Mouse (Mus musculus): ENCODE measurements around the gene Strada. TPM values are rescaled to one million over a fixed set of nuclear protein-coding genes. Genes with fewer than 3 reads are reported as not detected.
A peak's percentile ranks its signal among the peaks of the same experiment; 100 is the strongest.

Strada gene
- polyA plus RNA-seq, 1 experiment from 2014 or later = 33.5 TPM

DNA sequence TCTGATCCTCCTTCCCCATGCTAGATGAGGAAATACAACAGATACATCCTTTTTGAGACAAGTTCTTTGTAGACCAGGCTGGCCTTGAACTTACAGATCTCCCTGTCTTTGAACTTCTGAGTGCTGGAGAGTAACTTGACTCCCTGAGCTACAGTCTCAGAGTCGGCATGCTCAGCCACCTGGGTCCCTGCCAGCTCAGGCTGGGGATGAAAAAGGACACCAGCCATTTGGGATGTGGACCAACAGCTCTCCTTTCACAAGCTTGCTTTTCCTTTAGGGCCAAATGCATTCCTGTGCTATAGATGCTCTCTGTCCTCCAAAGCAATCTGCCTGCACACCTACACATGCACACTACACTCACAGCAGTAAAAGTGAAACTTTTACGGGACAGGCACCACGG is 26.9 kb downstream of the Strada start:
- ATAC-seq (ENCODE audit: low FRiP score, low TSS enrichment) = no peak
- 28% methylated on average over 3 of the region's 3 CpGs for WGBS

DNA sequence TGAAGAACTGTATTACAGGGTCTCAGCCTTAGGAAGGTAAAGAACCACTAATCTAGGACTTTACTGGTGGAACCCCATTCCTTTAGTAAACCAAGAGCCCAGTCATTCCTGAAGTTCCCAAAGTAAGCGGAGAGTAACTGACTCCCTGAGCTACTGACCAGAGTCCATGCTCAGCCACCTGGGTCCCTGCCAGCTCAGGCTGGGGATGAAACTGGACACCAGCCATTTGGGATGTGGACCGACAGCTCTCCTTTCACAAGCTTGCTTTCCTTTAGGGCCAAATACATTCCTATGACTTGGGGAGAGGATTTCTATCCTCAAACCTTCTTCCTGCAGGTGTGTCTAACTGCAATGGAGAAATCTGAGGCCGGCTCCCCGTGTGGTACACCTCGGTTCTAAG is 27.6 kb downstream of the Strada start:
- Histone ChIP-seq H3K9me3 (ENCODE audit: control insufficient read depth, low read length) (no peaks in the 10 kb centered on the region), H3K27ac (ENCODE audit: low read depth, low read length) (no peak overlapping the region), H3K9ac (ENCODE audit: low read depth, low read length) (no peak overlapping the region), H3K4me2 (replicated peaks; ENCODE audit: low read depth, low read length) (no peak overlapping the region), H3K27me3 (ENCODE audit: control insufficient read depth, insufficient read depth, low read length) (no peaks in the 10 kb centered on the region), H3K4me3 (ENCODE audit: low read length) (no peak overlapping the region), H3K36me3 (ENCODE audit: control insufficient read depth, insufficient read depth, low read length) (peaks cover 11% of the 10 kb centered on the region; the same call in 1 of the 2 replicates), H3K4me1 (ENCODE audit: control insufficient read depth, insufficient read depth, low read length) (no peaks in the 10 kb centered on the region)
- no peak for ATAC-seq (ENCODE audit: low FRiP score, low TSS enrichment)
- WGBS = 61% methylated on average over 5 of the region's 5 CpGs

More for the DNA sequence above, 26.9 kb downstream of the Strada start:
- Histone ChIP-seq H3K36me3 (ENCODE audit: control insufficient read depth, insufficient read depth, low read length) (peaks cover 11% of the 10 kb centered on the region; the same call in 1 of the 2 replicates), H3K9me3 (ENCODE audit: control insufficient read depth, low read length) (no peaks in the 10 kb centered on the region), H3K27me3 (ENCODE audit: control insufficient read depth, insufficient read depth, low read length) (no peaks in the 10 kb centered on the region), H3K27ac (ENCODE audit: low read depth, low read length) (no peak overlapping the region), H3K9ac (ENCODE audit: low read depth, low read length) (no peak overlapping the region), H3K4me2 (replicated peaks; ENCODE audit: low read depth, low read length) (no peak overlapping the region), H3K4me3 (ENCODE audit: low read length) (no peak overlapping the region), H3K4me1 (ENCODE audit: control insufficient read depth, insufficient read depth, low read length) (no peaks in the 10 kb centered on the region)

DNA sequence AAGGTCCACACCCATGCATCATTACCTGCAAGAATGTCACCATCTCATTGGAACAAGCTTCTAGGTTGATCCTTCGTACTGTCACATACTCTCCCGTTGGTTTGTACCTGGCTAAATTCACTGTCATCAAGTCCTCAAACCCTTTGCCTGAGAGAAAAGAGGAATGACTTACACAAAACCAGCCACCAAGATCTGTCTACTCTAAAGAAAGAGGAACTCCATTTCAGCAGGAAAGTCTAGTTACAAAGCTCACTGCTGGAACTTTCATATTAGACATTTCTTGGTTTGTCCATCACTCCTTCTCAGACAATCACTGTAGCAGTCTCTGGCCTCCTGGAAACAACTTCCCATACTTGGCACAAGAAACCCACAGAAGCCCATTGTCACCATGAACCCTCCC is 28.7 kb downstream of the Strada start:
- 85% methylated on average over 2 of the region's 2 CpGs for WGBS
- Histone ChIP-seq H3K36me3 (ENCODE audit: control insufficient read depth, insufficient read depth, low read length) (peaks cover 7% of the 10 kb centered on the region; the same call in 1 of the 2 replicates), H3K9ac (ENCODE audit: low read depth, low read length) (no peak overlapping the region), H3K4me1 (ENCODE audit: control insufficient read depth, insufficient read depth, low read length) (no peaks in the 10 kb centered on the region), H3K27ac (ENCODE audit: low read depth, low read length) (no peak overlapping the region), H3K4me3 (ENCODE audit: low read length) (no peak overlapping the region), H3K9me3 (ENCODE audit: control insufficient read depth, low read length) (no peaks in the 10 kb centered on the region), H3K4me2 (replicated peaks; ENCODE audit: low read depth, low read length) (no peak overlapping the region), H3K27me3 (ENCODE audit: control insufficient read depth, insufficient read depth, low read length) (no peaks in the 10 kb centered on the region)
- no peak for ATAC-seq (ENCODE audit: low FRiP score, low TSS enrichment)

- H3K4me2 ChIP-seq (replicated peaks; ENCODE audit: low read depth, low read length) = no peak overlapping the region
- H3K9me3 ChIP-seq (ENCODE audit: control insufficient read depth, low read length) = no peaks in the 10 kb centered on the region
- H3K4me3 ChIP-seq (ENCODE audit: low read length) = no peak overlapping the region
- H3K9ac ChIP-seq (ENCODE audit: low read depth, low read length) = no peak overlapping the region
- H3K27me3 ChIP-seq (ENCODE audit: control insufficient read depth, insufficient read depth, low read length) = no peaks in the 10 kb centered on the region
- H3K27ac ChIP-seq (ENCODE audit: low read depth, low read length) = no peak overlapping the region
- 80% methylated on average over 7 of the region's 7 CpGs for WGBS
- peaks cover 23% of the 10 kb centered on the region for H3K36me3 ChIP-seq (ENCODE audit: control insufficient read depth, insufficient read depth, low read length)
- H3K4me1 ChIP-seq (ENCODE audit: control insufficient read depth, insufficient read depth, low read length) = no peaks in the 10 kb centered on the region
- ATAC-seq (ENCODE audit: low FRiP score, low TSS enrichment) = no peak
Measured at GRCm38 (mm10) chr11:106170807-106171206, 31.2 kb downstream of the Strada start.

DNA sequence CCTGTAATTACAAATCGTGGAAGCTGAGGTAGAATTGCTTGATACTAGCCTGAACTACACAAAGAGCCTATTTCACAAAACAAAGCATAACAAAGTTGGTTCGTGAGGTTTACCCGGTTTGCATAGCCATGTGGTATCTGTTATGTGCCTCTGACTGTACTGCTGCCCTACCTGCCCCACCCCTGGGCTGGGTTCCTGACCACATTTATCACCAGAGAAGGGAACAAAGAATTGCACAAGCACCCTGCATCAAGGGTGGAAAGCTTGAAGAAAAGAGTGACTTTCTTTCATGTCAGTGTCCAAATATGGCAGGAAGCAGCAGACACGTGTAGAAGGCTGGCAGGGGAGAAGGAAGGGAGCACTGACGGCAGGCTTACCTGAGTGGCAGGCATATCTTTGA is 34.5 kb downstream of the Strada start:
- H3K9ac ChIP-seq (ENCODE audit: low read depth, low read length) = no peak overlapping the region
- no peak for ATAC-seq (ENCODE audit: low FRiP score, low TSS enrichment)
- no peaks in the 10 kb centered on the region for H3K4me1 ChIP-seq (ENCODE audit: control insufficient read depth, insufficient read depth, low read length)
- H3K4me2 ChIP-seq (replicated peaks; ENCODE audit: low read depth, low read length) = no peak overlapping the region
- WGBS = 84% methylated on average over 5 of the region's 5 CpGs
- no peaks in the 10 kb centered on the region for H3K9me3 ChIP-seq (ENCODE audit: control insufficient read depth, low read length)
- no peaks in the 10 kb centered on the region for H3K27me3 ChIP-seq (ENCODE audit: control insufficient read depth, insufficient read depth, low read length)
- H3K4me3 ChIP-seq (ENCODE audit: low read length) = no peak overlapping the region
- peaks cover 47% of the 10 kb centered on the region for H3K36me3 ChIP-seq (ENCODE audit: control insufficient read depth, insufficient read depth, low read length)
- H3K27ac ChIP-seq (ENCODE audit: low read depth, low read length) = no peak overlapping the region

- H3K27me3 ChIP-seq (ENCODE audit: control insufficient read depth, insufficient read depth, low read length) = no peaks in the 10 kb centered on the region
- no peaks in the 10 kb centered on the region for H3K9me3 ChIP-seq (ENCODE audit: control insufficient read depth, low read length)
- 85% methylated on average over 16 of the region's 16 CpGs for WGBS
- no peak overlapping the region for H3K9ac ChIP-seq (ENCODE audit: low read depth, low read length)
- ATAC-seq (ENCODE audit: low FRiP score, low TSS enrichment) = no peak
- H3K36me3 ChIP-seq (ENCODE audit: control insufficient read depth, insufficient read depth, low read length) = peaks cover 40% of the 10 kb centered on the region
- H3K4me3 ChIP-seq (ENCODE audit: low read length) = no peak overlapping the region
- H3K4me1 ChIP-seq (ENCODE audit: control insufficient read depth, insufficient read depth, low read length) = peaks cover 11% of the 10 kb centered on the region; the same call in 1 of the 2 replicates
- H3K27ac ChIP-seq (ENCODE audit: low read depth, low read length) = no peak overlapping the region
- no peak overlapping the region for H3K4me2 ChIP-seq (replicated peaks; ENCODE audit: low read depth, low read length)
Measured at GRCm38 (mm10) chr11:106164601-106165180, 37.3 kb downstream of the Strada start.

DNA sequence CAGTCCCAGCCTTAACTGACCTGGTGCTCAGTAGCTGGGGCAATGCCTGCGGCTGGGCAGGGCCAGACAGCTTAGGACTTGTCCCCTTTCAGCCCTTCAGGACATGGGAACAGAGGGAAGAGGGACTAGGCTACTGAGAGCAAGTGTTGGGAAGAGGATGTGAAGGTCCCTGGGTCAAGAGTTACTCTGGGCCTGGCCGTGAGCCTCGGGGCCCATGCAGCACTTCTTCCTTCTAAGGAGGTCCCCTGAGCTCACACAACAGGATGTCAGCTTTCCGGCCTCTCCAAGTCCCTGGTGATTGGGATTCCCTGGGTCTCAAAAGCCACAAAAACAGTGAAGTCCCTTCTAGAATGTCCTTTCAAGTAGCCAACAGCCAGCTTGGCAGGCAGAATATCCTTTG is 38.4 kb downstream of the Strada start:
- Histone ChIP-seq H3K36me3 (ENCODE audit: control insufficient read depth, insufficient read depth, low read length) (peaks cover 41% of the 10 kb centered on the region), H3K4me1 (ENCODE audit: control insufficient read depth, insufficient read depth, low read length) (peaks cover 19% of the 10 kb centered on the region), H3K27me3 (ENCODE audit: control insufficient read depth, insufficient read depth, low read length) (no peaks in the 10 kb centered on the region), H3K9me3 (ENCODE audit: control insufficient read depth, low read length) (no peaks in the 10 kb centered on the region), H3K27ac (ENCODE audit: low read depth, low read length) (no peak overlapping the region), H3K4me3 (ENCODE audit: low read length) (no peak overlapping the region), H3K4me2 (replicated peaks; ENCODE audit: low read depth, low read length) (no peak overlapping the region), H3K9ac (ENCODE audit: low read depth, low read length) (no peak overlapping the region)
- 80% methylated on average over 4 of the region's 4 CpGs for WGBS
- no peak for ATAC-seq (ENCODE audit: low FRiP score, low TSS enrichment)

DNA sequence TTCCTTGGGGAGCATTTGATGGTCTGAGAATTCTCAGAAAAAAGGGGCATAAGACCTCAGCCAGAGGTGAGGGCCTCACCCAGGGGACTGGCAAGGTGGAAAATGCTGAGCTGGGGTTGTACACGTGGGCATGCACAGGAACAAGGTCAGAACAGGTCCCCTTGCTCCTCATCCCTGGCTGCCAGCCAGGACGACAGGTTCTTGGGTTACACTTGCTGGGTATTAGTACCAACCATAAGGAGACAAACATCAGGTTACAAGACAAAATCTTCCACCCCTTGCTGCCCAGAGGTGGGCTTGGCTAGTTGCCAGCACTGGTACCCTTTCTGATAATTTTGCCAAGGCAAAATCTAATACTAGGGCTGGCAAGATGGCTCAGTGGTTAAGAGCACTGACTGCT is 39.7 kb downstream of the Strada start:
- H3K9me3 ChIP-seq (ENCODE audit: control insufficient read depth, low read length) = no peaks in the 10 kb centered on the region
- no peak overlapping the region for H3K9ac ChIP-seq (ENCODE audit: low read depth, low read length)
- H3K27ac ChIP-seq (ENCODE audit: low read depth, low read length) = no peak overlapping the region
- ATAC-seq (ENCODE audit: low FRiP score, low TSS enrichment) = no peak
- peaks cover 45% of the 10 kb centered on the region for H3K36me3 ChIP-seq (ENCODE audit: control insufficient read depth, insufficient read depth, low read length)
- no peaks in the 10 kb centered on the region for H3K27me3 ChIP-seq (ENCODE audit: control insufficient read depth, insufficient read depth, low read length)
- 63% methylated on average over 2 of the region's 2 CpGs for WGBS
- no peak overlapping the region for H3K4me2 ChIP-seq (replicated peaks; ENCODE audit: low read depth, low read length)
- H3K4me3 ChIP-seq (ENCODE audit: low read length) = no peak overlapping the region
- H3K4me1 ChIP-seq (ENCODE audit: control insufficient read depth, insufficient read depth, low read length) = peaks cover 24% of the 10 kb centered on the region

DNA sequence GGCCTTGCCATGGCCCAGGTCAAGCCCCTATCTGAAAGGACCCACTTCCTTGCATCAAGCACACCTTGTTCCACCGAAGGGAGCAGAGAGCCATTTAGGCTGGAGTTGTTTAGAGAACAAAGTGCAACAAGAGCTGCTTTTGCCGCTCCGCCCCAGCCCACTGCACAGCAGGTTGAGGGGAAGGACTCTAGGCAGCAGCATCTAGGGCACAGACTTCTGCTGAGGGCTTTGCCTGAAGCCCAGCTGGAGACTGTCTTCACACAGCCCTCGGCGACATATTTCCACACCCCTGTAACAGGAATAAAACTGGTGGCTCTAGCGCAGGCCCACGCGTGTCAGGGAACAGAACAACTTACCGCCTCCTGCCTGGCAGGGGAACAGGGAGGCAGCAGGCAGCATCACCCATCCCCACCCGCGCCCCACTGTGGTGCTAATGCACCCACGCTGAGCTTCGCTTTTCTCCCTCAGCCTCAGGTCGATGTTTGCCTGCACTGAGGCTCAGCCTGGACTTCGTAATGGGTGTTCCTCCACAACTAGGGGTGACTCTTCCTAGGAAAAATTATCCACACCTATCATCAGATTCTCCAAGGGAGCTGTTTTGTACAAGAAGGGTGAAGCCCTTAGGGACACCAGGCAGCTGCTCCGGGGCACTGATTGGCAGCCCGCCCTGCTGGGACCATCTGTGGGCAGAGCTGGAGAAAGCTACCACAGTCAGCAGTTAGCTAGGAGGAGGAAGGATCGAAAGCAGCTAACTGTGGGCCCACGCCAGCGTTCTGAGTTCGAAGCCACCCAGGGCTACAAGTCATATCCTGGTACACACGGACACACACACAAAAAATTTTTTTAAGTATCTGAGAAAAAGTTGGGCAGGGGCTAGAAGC is 40.9 kb downstream of the Strada start, which contains the start of the genes Gm10840 and Limd2:
TSS of gene Gm10840 (plus strand) at position 10 of the 881 bp plus-strand sequence.
TSS of gene Limd2 (minus strand) at position 20 of the 881 bp plus-strand sequence.
- H3K27ac ChIP-seq (ENCODE audit: low read depth, low read length) = peak within 1 kb of the TSS; percentile 96
- WGBS = 31% methylated on average over 22 of the region's 22 CpGs
- H3K9me3 ChIP-seq (ENCODE audit: control insufficient read depth, low read length) = no peaks in the 10 kb centered on the region
- peaks cover 24% of the 10 kb centered on the region for H3K4me1 ChIP-seq (ENCODE audit: control insufficient read depth, insufficient read depth, low read length)
- H3K4me3 ChIP-seq (ENCODE audit: low read length) = peak within 1 kb of the TSS; percentile 86
- peak; percentile 29; the same call in 1 of the 2 replicates for ATAC-seq (ENCODE audit: low FRiP score, low TSS enrichment)
- peak within 1 kb of the TSS; percentile 95 for H3K9ac ChIP-seq (ENCODE audit: low read depth, low read length)
- H3K36me3 ChIP-seq (ENCODE audit: control insufficient read depth, insufficient read depth, low read length) = peaks cover 51% of the 10 kb centered on the region
- no peaks in the 10 kb centered on the region for H3K27me3 ChIP-seq (ENCODE audit: control insufficient read depth, insufficient read depth, low read length)
- peak within 1 kb of the TSS; percentile 58 for H3K4me2 ChIP-seq (replicated peaks; ENCODE audit: low read depth, low read length)

Measured in kidney, embryonic 14.5 days (tissue).